Mouse (Mus musculus) T-helper 2 cell (primary cell): ENCODE measurements around the gene Olfr1025-ps1.

ENCODE experiments used
- in situ Hi-C: fragments of 300-600 bp; cut with MboI, MseI; formaldehyde crosslinking; loops from one replicate; pipeline ENCODE4 v1.15.1; 2025; ENCODE audit warnings: high pct_unique_total_duplicates

Gene Olfr1025-ps1

DNA sequence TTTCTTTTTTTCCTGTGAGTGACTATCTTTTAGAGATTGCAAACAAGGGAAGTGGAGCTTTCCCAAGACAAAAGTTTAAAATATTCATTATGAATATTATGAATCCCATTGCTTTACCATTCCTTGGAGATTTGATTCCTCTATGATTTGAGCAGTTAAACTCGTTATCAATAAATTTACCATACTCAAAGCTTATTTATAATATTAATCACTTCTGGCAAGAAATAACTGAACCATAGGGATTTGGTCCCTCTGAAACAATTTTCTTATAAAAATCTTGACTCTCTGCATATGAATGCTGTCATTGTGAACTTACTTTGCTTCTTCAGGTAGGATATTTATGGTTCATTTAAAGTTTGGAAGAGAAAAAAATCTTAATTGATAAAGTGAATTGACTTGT is at the start of gene Olfr1025-ps1:
Gene Olfr1025-ps1 (plus strand): TSS at position 301 of the 400 bp plus-strand sequence.
- in situ Hi-C loops, result no loop called here

DNA sequence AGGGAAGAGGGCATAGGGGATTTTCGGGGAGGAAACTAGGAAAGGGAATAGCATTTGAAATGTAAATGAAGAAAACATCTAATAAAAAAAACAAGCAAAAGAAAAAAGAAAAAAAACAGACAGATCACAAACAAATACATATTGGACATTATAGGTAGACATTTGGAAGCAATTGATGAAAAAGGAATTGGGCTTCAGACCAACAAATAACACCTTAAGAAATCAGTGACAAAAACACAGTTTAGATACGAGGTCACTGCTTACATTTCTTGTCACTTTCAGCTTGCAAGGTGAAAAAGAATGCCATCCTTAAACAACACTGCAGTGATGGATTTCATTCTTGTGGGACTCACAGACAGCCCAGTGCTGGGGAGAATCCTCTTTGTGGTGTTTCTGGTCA is 46.7 kb upstream of the Olfr1025-ps1 start, which contains the start of gene Olfr1022:
Gene Olfr1022 (plus strand): TSS at position 301 of the 400 bp plus-strand sequence.
- in situ Hi-C loops, result no loop called here

DNA sequence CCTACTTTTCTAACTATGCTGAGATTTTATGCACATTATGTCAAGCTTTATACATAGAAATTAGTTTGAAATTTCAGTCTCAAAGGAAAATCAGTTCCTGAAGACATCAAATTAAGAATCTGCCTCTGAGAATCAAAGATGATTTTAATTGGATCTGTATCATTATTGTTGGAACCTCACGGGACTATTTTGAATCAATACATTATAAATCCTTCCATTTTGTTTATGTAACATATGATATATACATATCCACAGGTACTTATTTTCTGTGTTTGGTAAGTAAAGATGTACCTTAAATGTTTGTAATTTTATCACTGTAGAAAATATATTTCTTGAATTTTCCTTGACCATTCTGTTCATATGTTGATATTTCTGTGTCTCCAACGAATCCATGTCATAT is 29.7 kb upstream of the Olfr1025-ps1 start, which contains the start of gene Olfr1023:
Gene Olfr1023 (plus strand): TSS at position 301 of the 400 bp plus-strand sequence.
- in situ Hi-C loops, result no loop called here

DNA sequence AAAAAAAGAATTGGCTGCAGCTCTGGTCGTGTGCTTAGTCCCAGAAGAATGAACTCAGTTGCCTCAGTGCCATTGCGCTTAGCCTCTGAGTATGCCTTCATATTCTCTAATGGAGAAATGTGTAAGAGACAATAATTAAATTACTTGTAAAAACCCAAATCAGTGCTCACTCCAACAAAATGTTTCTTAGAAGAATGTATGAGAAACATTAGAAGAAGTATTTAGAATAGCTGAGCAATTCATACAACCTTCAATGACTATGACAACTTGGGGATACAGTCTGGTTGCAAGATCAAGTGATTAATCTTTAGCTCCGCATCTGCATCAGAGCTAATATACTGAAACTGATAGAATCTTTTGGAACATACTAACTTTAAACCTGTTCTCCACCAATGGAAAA is 10.0 kb upstream of the Olfr1025-ps1 start, which contains the start of gene Olfr1024:
Gene Olfr1024 (minus strand): TSS at position 101 of the 400 bp plus-strand sequence.
- in situ Hi-C loops, result no loop called here

DNA sequence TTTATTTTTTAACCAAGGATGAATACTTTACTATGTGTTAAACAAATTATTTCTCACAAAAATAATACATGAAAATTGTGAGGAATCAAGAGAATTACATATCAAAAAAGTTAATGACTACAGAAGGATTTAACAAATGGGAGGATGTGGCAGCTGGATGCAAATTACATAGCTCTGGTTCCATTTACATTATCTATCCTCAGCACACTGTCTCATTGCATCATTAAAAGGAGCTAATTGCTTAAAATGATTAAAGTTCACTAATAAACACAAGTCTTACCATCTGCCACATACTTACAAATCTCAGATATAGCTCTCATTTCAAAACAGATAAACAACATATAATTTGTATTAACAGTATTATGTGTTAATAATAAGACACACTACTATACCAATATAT is 1.8 kb upstream of the Olfr1025-ps1 start:
- in situ Hi-C loops, result no loop called here

DNA sequence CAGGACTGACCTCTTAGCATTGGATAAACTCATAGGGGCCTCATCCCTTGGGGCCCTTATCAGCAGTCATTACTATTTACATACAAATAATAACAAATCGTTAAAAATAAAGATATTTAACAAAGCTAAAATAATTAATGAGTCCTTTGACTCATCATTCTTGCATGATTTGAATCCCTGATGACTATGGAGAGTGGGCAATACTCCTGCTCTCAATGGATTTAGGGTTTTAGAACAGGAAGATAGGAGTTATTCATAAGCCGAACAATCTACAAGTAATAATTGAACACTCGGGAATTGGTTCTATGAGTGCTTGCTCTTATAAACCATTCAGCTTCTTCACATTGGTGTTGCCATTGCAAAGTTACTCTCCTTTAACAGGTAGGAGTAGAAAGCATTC is 6.3 kb downstream of the Olfr1025-ps1 start, which contains the start of gene Olfr1026:
Gene Olfr1026 (plus strand): TSS at position 301 of the 400 bp plus-strand sequence.
- in situ Hi-C loops, result no loop called here

DNA sequence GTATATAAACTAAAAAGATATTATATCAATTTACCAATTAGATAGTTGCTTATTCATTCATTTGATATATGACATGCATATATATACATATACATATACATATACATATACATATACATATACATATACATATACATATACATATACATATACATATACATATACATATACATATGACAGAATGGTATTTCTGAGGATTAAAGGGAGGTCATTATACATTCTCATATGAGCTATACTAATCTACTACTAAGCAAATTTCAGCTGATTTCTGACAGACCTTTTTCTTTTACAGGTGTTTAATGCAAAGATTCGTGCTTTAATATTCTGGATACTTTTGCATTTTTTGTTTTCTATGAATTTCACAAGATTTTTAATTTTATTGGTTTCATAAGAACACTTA is 35.1 kb downstream of the Olfr1025-ps1 start, which contains the start of gene Olfr1028:
Gene Olfr1028 (plus strand): TSS at position 301 of the 400 bp plus-strand sequence.
- in situ Hi-C loops, result no loop called here
